Mouse (Mus musculus) granulocyte monocyte progenitor cell, adult 5-6 weeks (primary cell): ENCODE measurements at regions not wholly inside any gene's neighbourhood (a gene's known extent, or its start where the extent isn't known, plus 50 kb on each side); places are given as distances from the start of the nearest gene placed in this dataset.
A peak's percentile ranks its signal among the peaks of the same experiment; 100 is the strongest.

Experiments used
- ATAC-seq: replicated peaks from 2 replicates; pipeline ENCODE4 v1.8.0; 2016; ENCODE audit warnings: mild to moderate bottlenecking, moderate TSS enrichment, inconsistent platforms; ENCODE audit not compliant: poor library complexity, severe bottlenecking

GRCm38 (mm10) chr15:29762191-29762590, 410.2 kb upstream of the Ctnnd2 start:
- ATAC-seq: no peak

- ATAC-seq: no peak
These were observed 396.0 kb upstream of the Ctnnd2 start for GRCm38 (mm10) chr15:29776438-29776837.

GRCm38 (mm10) chr15:29798596-29798995, 373.8 kb upstream of the Ctnnd2 start:
- no peak for ATAC-seq

GRCm38 (mm10) chr15:29823271-29823670, 349.1 kb upstream of the Ctnnd2 start:
- ATAC-seq: no peak

GRCm38 (mm10) chr15:29824164-29824563, 348.2 kb upstream of the Ctnnd2 start:
- peak; percentile 22; the same call in 1 of the 2 replicates for ATAC-seq

GRCm38 (mm10) chr15:29828135-29828534, 344.3 kb upstream of the Ctnnd2 start:
- no peak for ATAC-seq

GRCm38 (mm10) chr15:29828570-29828969, 343.8 kb upstream of the Ctnnd2 start:
- ATAC-seq: no peak
